Mouse (Mus musculus): ENCODE data around the gene Kcnab3. TPM values are rescaled to one million over a fixed set of nuclear protein-coding genes. Genes with fewer than 3 reads are reported as not detected.

Gene Kcnab3
- polyA plus RNA-seq, 1 experiment: 0.65 TPM

- WGBS: 92% methylated on average over 23 of the region's 26 CpGs
- peaks cover 77% of the 10 kb centered on the region for H3K36me3 ChIP-seq (ENCODE audit: control insufficient read depth, insufficient read depth, low read length)
- H3K27ac ChIP-seq (ENCODE audit: insufficient read depth, low read depth, low read length): no peak overlapping the region
- TF ChIP-seq POLR2A (IDR thresholded peaks at IDR 0.05; ENCODE audit: low read depth, low read length) (no peak), CTCF (IDR thresholded peaks at IDR 0.05; ENCODE audit: extremely low read depth, insufficient read length, insufficient replicate concordance, low read depth, low read length) (no peak)
- H3K4me3 ChIP-seq (ENCODE audit: low read depth, low read length): no peak overlapping the region
- no peaks in the 10 kb centered on the region for H3K4me1 ChIP-seq (ENCODE audit: control insufficient read depth, insufficient read depth, insufficient read length, low read length)
- H3K27me3 ChIP-seq (ENCODE audit: control insufficient read depth, insufficient read depth, low read length): no peaks in the 10 kb centered on the region
These were observed 20.4 kb downstream of the Kcnab3 start for GRCm38 (mm10) chr11:69346441-69346840.

GRCm38 (mm10) chr11:69356544-69356943 lies 30.5 kb downstream of the Kcnab3 start:
- Histone ChIP-seq H3K4me3 (ENCODE audit: low read depth, low read length) (no peak overlapping the region), H3K4me1 (ENCODE audit: control insufficient read depth, insufficient read depth, insufficient read length, low read length) (peaks cover 6% of the 10 kb centered on the region; the same call in 1 of the 2 replicates), H3K27me3 (ENCODE audit: control insufficient read depth, insufficient read depth, low read length) (no peaks in the 10 kb centered on the region), H3K27ac (ENCODE audit: insufficient read depth, low read depth, low read length) (no peak overlapping the region), H3K36me3 (ENCODE audit: control insufficient read depth, insufficient read depth, low read length) (peaks cover 93% of the 10 kb centered on the region)
- TF ChIP-seq POLR2A (IDR thresholded peaks at IDR 0.05; ENCODE audit: low read depth, low read length) (no peak), CTCF (IDR thresholded peaks at IDR 0.05; ENCODE audit: extremely low read depth, insufficient read length, insufficient replicate concordance, low read depth, low read length) (no peak)
- 94% methylated on average over 5 of the region's 5 CpGs for WGBS

GRCm38 (mm10) chr11:69357690-69358089 lies 31.6 kb downstream of the Kcnab3 start:
- H3K36me3 ChIP-seq (ENCODE audit: control insufficient read depth, insufficient read depth, low read length): peaks cover 90% of the 10 kb centered on the region
- TF ChIP-seq CTCF (IDR thresholded peaks at IDR 0.05; ENCODE audit: extremely low read depth, insufficient read length, insufficient replicate concordance, low read depth, low read length): no peak
- no peak for TF ChIP-seq POLR2A (IDR thresholded peaks at IDR 0.05; ENCODE audit: low read depth, low read length)
- no peak overlapping the region for H3K4me3 ChIP-seq (ENCODE audit: low read depth, low read length)
- no peaks in the 10 kb centered on the region for H3K27me3 ChIP-seq (ENCODE audit: control insufficient read depth, insufficient read depth, low read length)
- peaks cover 6% of the 10 kb centered on the region; the same call in 1 of the 2 replicates for H3K4me1 ChIP-seq (ENCODE audit: control insufficient read depth, insufficient read depth, insufficient read length, low read length)
- no peak overlapping the region for H3K27ac ChIP-seq (ENCODE audit: insufficient read depth, low read depth, low read length)
- 79% methylated on average over 12 of the region's 12 CpGs for WGBS

- H3K4me3 ChIP-seq (ENCODE audit: low read depth, low read length): no peak overlapping the region
- no peak for TF ChIP-seq CTCF (IDR thresholded peaks at IDR 0.05; ENCODE audit: extremely low read depth, insufficient read length, insufficient replicate concordance, low read depth, low read length)
- TF ChIP-seq POLR2A (IDR thresholded peaks at IDR 0.05; ENCODE audit: low read depth, low read length): no peak
- peaks cover 23% of the 10 kb centered on the region for H3K4me1 ChIP-seq (ENCODE audit: control insufficient read depth, insufficient read depth, insufficient read length, low read length)
- H3K27ac ChIP-seq (ENCODE audit: insufficient read depth, low read depth, low read length): no peak overlapping the region
- H3K36me3 ChIP-seq (ENCODE audit: control insufficient read depth, insufficient read depth, low read length): peaks cover 56% of the 10 kb centered on the region
- WGBS: 74% methylated on average over 7 of the region's 7 CpGs
- H3K27me3 ChIP-seq (ENCODE audit: control insufficient read depth, insufficient read depth, low read length): no peaks in the 10 kb centered on the region
These were observed 36.0 kb downstream of the Kcnab3 start for GRCm38 (mm10) chr11:69362021-69362420.

- Histone ChIP-seq H3K4me3 (ENCODE audit: low read depth, low read length) (no peak overlapping the region), H3K27me3 (ENCODE audit: control insufficient read depth, insufficient read depth, low read length) (no peaks in the 10 kb centered on the region), H3K36me3 (ENCODE audit: control insufficient read depth, insufficient read depth, low read length) (peaks cover 51% of the 10 kb centered on the region), H3K27ac (ENCODE audit: insufficient read depth, low read depth, low read length) (no peak overlapping the region), H3K4me1 (ENCODE audit: control insufficient read depth, insufficient read depth, insufficient read length, low read length) (peaks cover 23% of the 10 kb centered on the region)
- TF ChIP-seq POLR2A (IDR thresholded peaks at IDR 0.05; ENCODE audit: low read depth, low read length) (no peak), CTCF (IDR thresholded peaks at IDR 0.05; ENCODE audit: extremely low read depth, insufficient read length, insufficient replicate concordance, low read depth, low read length) (no peak)
- 91% methylated on average over 2 of the region's 2 CpGs for WGBS
These were observed 36.4 kb downstream of the Kcnab3 start for GRCm38 (mm10) chr11:69362479-69362878.

- Histone ChIP-seq H3K27ac (ENCODE audit: insufficient read depth, low read depth, low read length) (peak overlapping the region; percentile 98), H3K4me3 (ENCODE audit: low read depth, low read length) (peak overlapping the region; percentile 58), H3K36me3 (ENCODE audit: control insufficient read depth, insufficient read depth, low read length) (peaks cover 34% of the 10 kb centered on the region), H3K27me3 (ENCODE audit: control insufficient read depth, insufficient read depth, low read length) (no peaks in the 10 kb centered on the region), H3K4me1 (ENCODE audit: control insufficient read depth, insufficient read depth, insufficient read length, low read length) (peaks cover 26% of the 10 kb centered on the region)
- WGBS: 11% methylated on average over 8 of the region's 8 CpGs
- peak; percentile 45; the same call in 1 of the 2 replicates for TF ChIP-seq POLR2A (IDR thresholded peaks at IDR 0.05; ENCODE audit: low read depth, low read length)
- TF ChIP-seq CTCF (IDR thresholded peaks at IDR 0.05; ENCODE audit: extremely low read depth, insufficient read length, insufficient replicate concordance, low read depth, low read length): no peak
These were observed 38.3 kb downstream of the Kcnab3 start for GRCm38 (mm10) chr11:69364376-69364775.

- TF ChIP-seq POLR2A (IDR thresholded peaks at IDR 0.05; ENCODE audit: low read depth, low read length): peak; percentile 36; the same call in 1 of the 2 replicates
- TF ChIP-seq CTCF (IDR thresholded peaks at IDR 0.05; ENCODE audit: extremely low read depth, insufficient read length, insufficient replicate concordance, low read depth, low read length): 0 out of 2 replicates have a peak, but pooled peaks have one; percentile 3
- Histone ChIP-seq H3K27ac (ENCODE audit: insufficient read depth, low read depth, low read length) (peak overlapping the region; percentile 98), H3K27me3 (ENCODE audit: control insufficient read depth, insufficient read depth, low read length) (no peaks in the 10 kb centered on the region), H3K36me3 (ENCODE audit: control insufficient read depth, insufficient read depth, low read length) (peaks cover 28% of the 10 kb centered on the region), H3K4me3 (ENCODE audit: low read depth, low read length) (peak overlapping the region; percentile 58), H3K4me1 (ENCODE audit: control insufficient read depth, insufficient read depth, insufficient read length, low read length) (peaks cover 26% of the 10 kb centered on the region)
- WGBS: 4% methylated on average over 6 of the region's 6 CpGs
These were observed 38.9 kb downstream of the Kcnab3 start for GRCm38 (mm10) chr11:69364910-69365309.

Measured in small intestine, adult 2 months (tissue).